Mouse (Mus musculus) 3134 (cell line): ENCODE data around the gene Cyp26c1.
A peak's percentile ranks its signal among the peaks of the same experiment; 100 is the strongest.

Source experiments
- DNase-seq: peaks from one replicate; pipeline ENCODE4 v3.0.0-alpha.2; 2011; ENCODE audit warnings: low spot score; ENCODE audit not compliant: insufficient read length; ENCODE audit errors: extremely low read depth

Cyp26c1 gene

DNA sequence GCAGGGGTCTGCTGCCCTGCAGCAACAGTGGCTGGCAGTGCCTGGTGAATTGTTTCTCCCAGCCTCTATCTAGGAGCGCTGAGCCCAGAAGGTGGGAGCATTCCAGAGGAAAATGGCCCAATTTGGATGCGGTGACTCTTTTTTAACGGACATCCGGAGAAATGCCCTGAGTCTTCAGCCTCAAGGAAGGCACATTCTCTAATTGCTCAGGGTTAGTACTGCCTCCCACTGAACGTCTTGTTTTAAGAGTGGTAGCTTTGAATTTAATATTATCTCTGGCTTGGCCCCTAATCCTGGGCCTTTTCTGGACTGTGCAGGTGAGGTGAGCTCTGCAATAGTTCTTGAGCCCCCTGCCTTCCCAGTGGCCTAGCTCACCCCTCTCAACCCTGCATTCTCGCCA is at the start of gene Cyp26c1:
Gene Cyp26c1, plus strand, starts transcription at position 301 of the 400 bp plus-strand sequence.
- DNase-seq, result no peak

DNA sequence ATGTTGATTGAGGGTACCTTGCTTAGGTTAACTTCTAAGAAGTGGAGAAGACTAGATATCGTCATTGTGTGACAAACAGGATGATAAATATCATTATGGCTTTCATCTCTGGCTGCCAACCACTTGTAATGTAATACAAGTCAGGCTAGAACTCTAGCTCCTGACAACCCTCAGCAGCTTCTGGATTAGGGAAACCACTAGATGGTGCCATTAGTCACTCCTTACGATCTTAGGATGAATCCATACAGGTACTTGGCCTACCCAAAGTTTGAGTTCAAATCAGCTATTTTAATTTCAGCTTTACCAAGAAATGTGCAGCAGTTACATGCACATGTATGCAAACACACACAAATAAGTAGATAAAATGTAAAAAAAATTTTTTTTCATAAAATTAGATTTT is 37.4 kb upstream of the Cyp26c1 start:
- no peak for DNase-seq

DNA sequence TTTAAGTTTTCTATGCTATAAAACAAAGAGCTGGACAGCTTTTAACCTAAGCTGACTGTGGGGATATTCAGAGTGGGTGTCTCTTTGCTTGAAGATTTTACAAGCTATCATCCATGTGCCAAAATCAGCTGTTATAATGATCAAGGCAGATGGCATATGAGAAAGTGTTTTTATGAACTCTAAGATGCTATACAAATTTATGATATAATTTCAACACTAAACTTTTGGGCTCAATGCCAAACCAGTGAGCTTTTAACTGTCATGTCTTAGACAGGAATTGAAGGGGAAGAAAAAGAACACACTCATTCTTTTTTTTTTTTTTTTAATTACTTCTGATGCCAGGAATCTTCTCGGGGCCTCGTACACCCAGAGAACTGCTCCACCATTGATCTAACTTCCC is 34.9 kb upstream of the Cyp26c1 start:
- DNase-seq, result no peak

DNA sequence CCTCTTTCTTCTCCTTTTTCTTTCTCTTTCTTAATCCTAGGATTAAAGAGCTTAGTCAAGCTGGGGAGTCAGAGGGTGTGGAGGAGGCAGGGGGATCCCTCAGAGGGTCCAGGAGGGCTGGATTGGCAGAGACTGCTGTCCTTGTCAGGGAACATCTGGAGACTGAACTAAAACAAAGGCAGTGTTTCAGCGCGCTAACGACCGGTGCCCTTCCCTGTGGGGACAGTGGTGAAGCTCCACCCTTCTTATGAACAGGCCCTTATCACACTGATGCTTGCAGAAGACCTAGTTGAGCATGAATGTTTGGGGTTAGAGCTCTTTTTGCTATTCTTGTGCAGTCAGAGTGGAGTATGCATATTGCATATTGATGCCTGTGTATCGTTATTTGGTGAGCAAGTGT is 31.4 kb upstream of the Cyp26c1 start:
- no peak for DNase-seq

DNA sequence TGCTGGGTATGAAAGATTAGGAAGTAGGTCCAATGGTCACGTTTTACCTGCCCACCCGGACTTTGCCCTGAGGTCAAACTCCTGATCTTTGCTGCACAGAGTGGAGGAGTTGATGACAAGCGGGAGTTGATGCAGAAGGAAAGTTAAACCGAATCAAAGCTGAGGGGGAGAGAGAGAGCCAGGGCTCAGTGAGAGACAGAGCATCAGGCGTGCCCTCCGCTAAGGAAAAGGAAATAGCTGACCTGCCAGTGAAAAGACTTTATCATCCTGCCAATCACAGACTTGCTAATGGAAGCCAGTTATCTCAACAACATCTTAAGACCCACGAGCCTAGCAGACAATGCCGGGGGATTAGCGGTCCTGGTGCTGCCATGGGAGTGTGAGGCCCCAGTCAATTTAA is 28.9 kb upstream of the Cyp26c1 start:
- DNase-seq, result no peak

DNA sequence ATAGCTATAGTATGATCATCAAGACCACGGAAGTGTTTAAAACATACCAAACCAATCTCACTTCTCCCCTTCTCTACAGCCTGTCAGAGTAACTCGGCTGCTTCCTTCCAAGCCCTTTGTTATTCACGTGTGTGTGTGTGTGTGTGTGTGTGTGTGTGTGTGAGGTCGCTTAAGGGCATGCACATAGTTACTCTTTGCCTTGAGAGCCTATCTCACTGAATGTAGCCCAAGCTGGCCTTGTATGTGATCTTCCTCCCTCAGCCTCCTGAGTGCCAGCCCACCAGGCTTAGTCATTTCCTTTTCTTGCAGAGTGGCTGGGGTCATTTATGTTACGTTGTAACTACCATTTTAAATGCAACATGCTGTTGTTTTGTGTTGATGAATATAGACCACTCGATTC is 20.1 kb upstream of the Cyp26c1 start:
- DNase-seq, result no peak

DNA sequence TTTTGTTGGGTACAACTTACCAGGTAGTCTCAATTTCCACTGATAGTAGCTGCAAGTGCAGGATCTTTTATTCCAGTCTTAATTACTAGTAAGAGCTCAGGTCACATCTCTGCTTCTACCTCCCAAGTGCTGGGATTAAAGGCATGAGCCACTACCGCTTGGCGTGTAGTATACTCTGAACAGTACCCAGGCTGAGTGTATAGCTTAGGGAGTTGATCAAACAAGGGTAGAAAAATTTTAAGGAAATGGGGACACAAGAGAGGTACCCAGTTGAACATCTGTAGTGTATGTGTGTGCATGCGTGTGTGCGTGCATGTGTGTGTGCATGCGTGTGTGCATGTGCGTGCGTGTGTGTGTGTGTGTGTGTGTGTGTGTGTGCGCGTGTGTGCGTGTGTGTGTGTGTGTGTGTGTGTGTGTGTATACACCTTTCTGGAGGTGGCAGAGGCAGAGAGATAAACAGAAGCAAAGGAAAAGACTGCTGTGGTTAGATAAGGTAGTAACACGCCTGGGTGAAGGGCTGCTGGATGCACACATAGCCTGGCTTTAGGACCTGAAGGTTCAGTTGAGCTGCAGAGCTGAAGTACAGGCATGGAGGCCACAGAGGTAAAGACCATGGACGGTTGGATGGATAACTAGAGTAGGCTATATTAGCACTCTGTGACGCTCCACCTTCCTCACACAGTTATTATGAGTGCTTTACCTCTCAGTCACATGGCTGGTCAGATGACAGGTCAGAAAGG is 17.4 kb upstream of the Cyp26c1 start:
- no peak for DNase-seq

DNA sequence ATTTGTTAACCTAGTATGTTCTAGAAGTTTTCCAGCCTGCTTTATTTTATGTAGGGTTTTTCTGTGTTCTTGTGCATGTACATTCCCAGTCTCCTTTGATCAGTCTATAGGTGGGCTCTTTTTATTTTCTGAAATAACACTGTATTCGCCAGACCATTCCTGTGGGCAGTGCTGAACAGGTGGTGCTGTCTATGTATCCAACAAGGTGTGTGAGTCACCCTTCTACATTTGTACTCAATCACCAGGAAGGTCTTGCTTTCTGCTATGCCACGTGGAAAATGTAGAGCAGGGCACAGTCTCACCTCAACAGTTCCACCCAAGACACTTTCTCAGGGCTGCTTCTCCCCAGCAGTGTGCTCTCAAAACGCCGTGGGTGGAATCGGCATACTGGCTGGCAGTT is 16.7 kb upstream of the Cyp26c1 start:
- no peak for DNase-seq

DNA sequence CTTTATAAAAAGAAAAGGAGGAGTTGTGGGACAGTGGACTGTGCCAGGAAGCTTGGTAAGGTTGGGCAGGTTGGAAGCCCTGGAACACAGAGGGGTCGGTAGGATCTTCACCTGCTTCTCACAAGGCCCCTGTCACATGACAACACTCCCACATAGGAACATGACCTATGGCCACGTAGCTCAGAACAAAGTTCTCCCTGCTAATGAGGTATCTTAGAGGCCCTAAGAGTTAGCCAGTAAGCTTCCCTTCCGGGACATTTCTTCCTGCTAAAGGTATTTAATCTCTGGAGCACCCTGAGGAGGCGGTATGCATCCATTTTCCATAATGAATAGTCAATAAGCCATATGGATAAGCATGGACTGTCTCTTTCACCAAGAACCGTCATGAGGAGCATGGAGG is 15.9 kb upstream of the Cyp26c1 start:
- DNase-seq, result no peak

DNA sequence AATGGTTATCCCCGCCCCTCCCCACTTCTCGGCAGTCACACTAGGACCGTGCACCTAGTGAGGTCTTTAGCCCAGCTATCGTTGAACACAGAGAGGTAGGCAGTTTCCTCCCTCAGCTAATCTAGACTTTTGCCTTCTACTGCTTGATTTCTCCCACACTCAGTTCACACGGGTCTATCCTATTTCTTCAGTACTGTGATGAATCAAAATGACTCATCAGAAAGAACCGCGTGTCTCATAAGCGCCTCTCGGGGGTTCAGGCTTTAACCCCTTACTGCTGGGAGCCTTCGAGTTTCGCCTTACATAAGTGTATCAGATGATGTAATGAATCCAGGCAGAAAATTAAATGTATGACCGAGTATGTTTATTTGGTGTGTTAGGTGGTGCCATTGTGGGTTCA is 12.0 kb upstream of the Cyp26c1 start:
- DNase-seq, result peak; percentile 48

DNA sequence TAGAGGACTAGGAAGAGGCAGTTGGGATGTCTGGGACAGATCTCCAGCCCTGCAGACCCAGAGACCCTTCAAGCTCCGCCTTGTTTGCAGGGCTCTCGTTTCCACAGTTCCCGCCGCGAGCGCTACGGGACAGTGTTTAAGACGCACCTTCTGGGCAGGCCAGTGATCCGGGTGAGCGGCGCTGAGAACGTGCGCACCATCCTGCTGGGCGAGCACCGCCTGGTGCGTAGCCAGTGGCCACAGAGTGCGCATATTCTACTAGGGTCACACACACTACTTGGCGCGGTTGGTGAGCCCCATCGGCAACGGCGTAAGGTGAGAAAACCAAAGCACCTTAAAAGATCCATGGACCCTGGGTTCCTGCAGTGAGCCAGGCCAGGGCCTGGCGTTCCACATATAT is 966 bp downstream of the Cyp26c1 start:
- DNase-seq, result no peak

DNA sequence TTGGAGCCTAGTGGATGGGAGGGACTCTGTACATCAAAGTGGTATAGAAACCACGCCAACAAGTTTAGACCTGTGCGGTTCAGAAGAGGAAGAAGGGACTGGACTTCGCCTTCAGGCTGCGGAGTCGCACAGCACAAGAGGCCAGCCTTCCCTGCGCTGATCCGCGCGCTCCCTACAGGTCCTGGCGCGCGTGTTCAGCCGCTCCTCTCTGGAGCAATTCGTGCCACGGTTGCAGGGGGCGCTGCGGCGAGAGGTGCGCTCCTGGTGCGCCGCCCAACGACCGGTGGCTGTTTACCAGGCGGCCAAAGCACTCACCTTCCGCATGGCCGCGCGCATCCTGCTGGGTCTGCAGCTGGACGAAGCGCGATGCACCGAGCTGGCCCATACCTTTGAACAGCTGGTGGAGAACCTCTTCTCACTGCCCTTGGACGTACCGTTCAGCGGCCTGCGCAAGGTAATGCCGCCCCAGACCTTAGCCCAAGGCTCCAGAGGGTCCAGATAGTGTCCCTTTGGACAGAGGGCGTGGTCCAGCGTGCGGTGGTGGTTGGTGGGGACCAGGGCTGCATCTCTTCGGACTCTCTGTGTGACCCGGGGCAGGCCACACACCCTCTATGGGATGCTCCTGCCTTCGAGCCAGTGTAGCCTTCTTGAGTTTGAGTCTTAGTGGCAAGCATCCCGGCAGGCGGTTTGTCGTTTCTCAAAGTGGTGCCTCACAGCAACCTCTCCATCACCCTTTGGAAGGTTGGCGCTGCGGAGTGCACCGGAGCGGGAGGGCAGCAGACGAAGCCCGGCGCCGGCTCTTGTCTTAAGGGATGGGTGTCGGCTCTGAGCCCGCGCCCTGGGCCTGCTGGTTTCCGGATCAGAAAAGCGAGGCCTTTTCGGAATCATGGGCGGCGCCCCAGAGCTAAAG is 1.8 kb downstream of the Cyp26c1 start:
- DNase-seq, result no peak

DNA sequence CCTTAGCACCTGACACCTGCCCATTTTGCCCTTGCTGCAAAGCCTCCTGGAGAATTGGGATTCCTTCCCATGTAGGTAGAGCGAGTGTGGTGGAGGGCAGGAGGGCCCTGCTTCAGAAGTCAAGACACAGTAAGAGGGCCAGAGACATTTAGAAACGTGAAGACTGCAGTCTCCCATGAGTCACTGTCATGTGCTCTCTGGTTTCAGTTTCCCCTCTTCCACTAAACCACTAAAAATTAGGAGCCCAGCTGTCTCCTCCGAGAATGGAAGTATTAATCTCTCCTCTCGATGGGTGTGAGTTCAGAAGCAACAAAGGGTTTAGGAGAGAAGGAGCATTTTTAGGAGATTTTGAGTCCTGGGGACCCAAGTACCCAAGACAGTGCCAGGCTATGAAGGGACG is 4.1 kb downstream of the Cyp26c1 start:
- peak; percentile 54 for DNase-seq

DNA sequence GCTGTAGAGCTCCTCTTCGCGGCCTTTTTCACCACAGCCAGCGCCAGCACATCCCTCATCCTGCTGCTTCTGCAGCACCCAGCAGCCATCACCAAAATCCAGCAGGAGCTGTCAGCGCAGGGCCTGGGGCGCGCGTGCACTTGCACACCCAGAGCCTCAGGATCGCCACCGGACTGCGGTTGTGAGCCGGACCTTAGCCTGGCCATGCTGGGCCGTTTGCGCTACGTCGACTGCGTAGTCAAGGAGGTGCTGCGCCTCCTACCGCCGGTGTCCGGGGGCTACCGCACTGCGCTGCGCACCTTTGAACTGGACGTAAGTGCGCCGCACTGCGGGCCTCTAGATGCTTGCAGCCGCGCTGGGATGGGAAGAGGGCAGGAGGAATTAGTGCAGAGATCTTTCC is 5.3 kb downstream of the Cyp26c1 start:
- no peak for DNase-seq

DNA sequence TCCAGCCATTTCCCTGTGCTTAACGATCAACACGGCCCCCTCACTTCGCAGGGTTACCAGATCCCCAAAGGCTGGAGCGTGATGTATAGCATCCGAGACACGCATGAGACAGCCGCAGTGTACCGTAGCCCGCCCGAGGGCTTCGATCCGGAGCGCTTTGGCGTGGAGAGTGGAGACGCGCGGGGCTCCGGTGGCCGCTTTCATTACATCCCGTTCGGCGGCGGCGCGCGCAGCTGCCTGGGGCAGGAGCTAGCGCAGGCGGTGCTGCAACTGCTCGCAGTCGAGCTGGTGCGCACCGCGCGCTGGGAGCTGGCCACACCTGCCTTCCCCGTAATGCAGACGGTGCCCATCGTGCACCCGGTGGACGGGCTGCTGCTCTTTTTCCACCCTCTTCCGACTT is 7.5 kb downstream of the Cyp26c1 start:
- DNase-seq, result no peak

DNA sequence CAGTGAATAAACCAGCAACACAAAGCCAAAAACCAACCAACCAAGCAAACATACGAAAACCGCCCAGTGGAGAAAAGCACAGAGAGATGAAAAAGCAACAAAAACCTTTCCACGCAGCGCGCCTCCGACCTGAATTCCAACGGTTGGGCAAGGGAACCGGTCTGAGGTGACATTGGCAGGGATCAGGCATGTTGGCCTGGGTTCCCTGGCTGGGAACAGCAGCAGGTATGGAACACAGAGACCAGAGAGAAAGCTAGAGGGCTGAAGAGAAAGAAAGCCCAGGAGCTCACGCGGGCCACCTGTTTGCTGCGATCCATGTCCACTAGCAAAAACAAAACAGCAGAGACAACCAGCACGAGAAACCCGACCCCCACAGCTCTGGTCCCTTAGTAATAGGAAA is 9.8 kb downstream of the Cyp26c1 start:
- DNase-seq, result no peak

DNA sequence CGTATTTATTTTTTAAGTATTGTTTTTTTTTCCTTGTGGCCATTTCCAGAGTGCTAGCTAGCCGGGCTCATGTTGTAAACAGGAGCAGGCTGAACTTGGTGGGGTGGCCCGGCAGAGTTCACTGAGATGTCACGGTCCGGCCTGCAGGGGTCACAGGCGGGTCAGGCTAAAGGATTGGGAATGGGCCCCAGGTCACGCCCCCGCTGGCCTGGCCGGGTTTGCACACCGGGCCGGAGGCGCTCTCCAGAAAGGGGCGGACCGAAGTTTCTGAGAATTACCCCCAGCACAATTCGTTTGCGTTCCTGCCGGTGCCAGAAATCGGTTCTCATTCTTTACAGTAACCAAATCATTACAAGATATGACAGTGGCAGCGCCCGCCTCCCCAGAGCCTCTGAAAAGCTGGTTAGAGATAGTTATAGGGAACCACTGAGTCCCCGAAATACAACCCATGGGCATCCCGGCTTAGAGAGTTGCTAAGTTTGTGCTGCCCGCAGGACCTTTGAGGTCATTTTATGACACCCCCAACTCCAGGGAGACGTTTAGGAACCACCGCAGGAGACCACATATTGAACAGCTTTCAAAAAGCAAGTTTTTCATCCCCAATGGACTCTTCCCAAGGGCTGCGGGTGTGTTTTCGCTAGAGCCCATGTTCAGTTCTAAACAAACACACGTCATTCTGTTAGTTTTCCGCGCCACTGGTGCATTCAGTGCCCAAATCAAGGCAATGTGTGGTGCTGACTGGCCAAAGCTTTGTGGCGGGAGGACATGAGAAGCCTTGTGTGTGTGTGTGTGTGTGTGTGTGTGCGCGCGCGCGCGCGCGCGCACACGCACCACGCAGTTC is 10.6 kb downstream of the Cyp26c1 start:
- no peak for DNase-seq

DNA sequence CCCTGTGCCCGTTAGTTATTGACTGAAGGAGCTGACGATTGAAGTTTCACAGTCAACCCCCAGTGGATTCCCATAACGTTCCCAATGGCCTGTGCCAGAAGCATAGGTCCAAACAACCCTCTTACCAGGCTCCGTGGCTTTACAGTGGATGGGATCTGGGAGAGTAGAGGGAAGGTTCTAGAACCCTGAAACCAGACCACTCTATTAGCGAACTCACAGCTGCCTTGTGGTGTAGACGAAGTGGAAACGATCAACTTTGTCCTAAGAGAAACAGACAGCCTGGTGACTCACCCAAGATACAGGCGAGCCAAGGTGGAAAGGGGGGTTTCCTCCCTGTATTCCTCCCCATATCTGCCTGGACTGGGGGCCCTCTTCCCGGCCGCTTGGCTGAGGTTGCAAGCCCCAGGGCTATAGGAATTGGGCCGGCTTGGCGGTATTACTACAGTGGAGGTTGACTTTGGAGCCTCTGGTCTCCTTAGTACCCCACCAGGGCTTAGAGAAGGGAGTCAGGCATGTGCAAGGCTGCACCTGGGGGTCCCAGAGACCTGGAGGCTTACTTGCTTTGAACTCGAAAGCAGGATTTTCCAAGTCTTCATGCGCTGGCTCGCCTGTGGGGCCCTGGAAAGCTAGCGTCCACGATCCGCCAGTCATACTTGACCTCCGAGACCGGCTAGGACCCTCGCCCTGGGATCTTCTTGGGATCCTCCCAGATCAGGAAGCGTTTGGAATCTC is 11.4 kb downstream of the Cyp26c1 start:
- no peak for DNase-seq

DNA sequence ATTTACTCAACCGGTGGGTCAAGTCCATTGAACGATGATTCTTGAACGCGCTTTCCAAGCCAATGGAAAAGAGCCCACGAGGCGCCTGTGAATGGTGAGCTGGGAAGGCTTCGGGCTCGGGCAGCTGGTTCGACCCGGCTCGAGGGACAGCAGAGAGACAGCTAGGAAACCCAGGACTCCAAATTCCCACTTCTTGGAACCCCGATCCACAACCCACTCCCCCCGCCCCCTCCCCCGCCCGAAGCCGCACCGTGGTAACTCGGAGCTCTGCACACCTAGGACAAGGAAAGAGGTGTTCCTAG is 11.9 kb downstream of the Cyp26c1 start:
- no peak for DNase-seq

DNA sequence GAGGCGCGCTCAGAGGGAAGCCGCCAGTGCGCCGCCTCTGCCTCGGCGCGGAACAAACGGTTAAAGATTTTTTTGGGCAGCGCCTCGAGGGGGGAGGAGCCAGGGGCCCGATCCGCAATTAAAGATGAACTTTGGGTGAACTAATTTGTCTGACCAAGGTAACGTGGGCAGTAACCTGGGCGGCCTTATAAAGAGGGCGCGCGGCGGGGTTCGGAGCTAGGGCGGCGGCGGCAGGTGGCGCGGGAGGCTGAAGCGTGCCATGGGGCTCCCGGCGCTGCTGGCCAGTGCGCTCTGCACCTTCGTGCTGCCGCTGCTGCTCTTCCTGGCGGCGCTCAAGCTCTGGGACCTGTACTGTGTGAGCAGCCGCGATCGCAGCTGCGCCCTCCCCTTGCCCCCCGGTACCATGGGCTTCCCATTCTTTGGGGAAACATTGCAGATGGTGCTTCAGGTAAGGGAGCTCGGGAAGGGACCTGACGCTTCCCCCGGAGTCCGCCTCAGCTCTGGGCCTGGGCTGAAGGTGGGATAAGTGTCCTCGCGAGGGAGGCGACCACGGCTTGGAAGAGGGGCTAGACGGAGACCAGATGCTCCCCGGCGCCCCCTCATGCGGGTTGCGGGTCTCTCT is 12.4 kb downstream of the Cyp26c1 start, which contains the start of gene Cyp26a1:
Gene Cyp26a1, plus strand, starts transcription at position 148 of the 622 bp plus-strand sequence.
- no peak for DNase-seq
